Mouse (Mus musculus) embryonic facial prominence, embryonic 11.5 days (tissue): ENCODE data around the gene Elof1. TPM values are rescaled to one million over a fixed set of nuclear protein-coding genes. Genes with fewer than 3 reads are reported as not detected.

ENCODE experiments used
- ATAC-seq: fragments of 200-750 bp; cut with Nextera tagmentation; replicated peaks from 2 replicates; pipeline ENCODE4 v1.8.0; 2017; ENCODE audit warnings: low read depth; ENCODE audit not compliant: insufficient number of reproducible peaks, low FRiP score, low TSS enrichment
- DNase-seq: peaks from one replicate; pipeline ENCODE4 v3.0.0-alpha.2; 2015; ENCODE audit warnings: low spot score
- H3K27ac ChIP-seq: fragments of 300-500 bp; sonication (generic); replicated peaks from 2 replicates; pipeline ENCODE4 v1.5.1; 2014; ENCODE audit warnings: mild to moderate bottlenecking, low read depth, low read length, control low read depth
- H3K27me3 ChIP-seq: fragments of 300-500 bp; sonication (generic); 2 replicates; pipeline ENCODE4 v1.6.1; 2014; ENCODE audit warnings: mild to moderate bottlenecking, low read length, moderate library complexity, mixed read lengths; ENCODE audit not compliant: control insufficient read depth, insufficient read depth
- H3K36me3 ChIP-seq: fragments of 300-500 bp; sonication (generic); replicated peaks from 2 replicates; pipeline ENCODE4 v1.6.1; 2014; ENCODE audit warnings: low read depth, mild to moderate bottlenecking, low read length, moderate library complexity, mixed read lengths; ENCODE audit not compliant: control insufficient read depth, insufficient read depth
- H3K4me1 ChIP-seq: fragments of 300-500 bp; sonication (generic); 2 replicates; pipeline ENCODE4 v1.6.1; 2014; ENCODE audit warnings: low read length, mixed read lengths; ENCODE audit not compliant: control insufficient read depth, insufficient read depth
- H3K4me2 ChIP-seq: fragments of 300-500 bp; sonication (generic); 2 replicates; pipeline ENCODE4 v1.6.1; 2014; ENCODE audit warnings: low read depth, mild to moderate bottlenecking, control low read depth, low read length, moderate library complexity
- H3K4me3 ChIP-seq: fragments of 300-500 bp; sonication (generic); 2 replicates; pipeline ENCODE4 v1.5.1; 2014; ENCODE audit warnings: low read depth, low read length, control low read depth
- H3K9ac ChIP-seq: fragments of 300-500 bp; sonication (generic); replicated peaks from 2 replicates; pipeline ENCODE4 v1.6.1; 2014; ENCODE audit warnings: mild to moderate bottlenecking, control low read depth, low read length
- H3K9me3 ChIP-seq: fragments of 300-500 bp; sonication (generic); replicated peaks from 2 replicates; pipeline ENCODE4 v1.6.1; 2016; ENCODE audit warnings: mild to moderate bottlenecking, low read length, inconsistent platforms, mixed read lengths; ENCODE audit not compliant: control insufficient read depth
- WGBS: fragments of 180-500 bp; shearing (Covaris S2); extraction: QIAGEN DNeasy Blood & Tissue Kit; methylation state at CpG from one replicate; pipeline ENCODE4 v1.1.7; 2014; 5-methylcytosine and 5-hydroxymethylcytosine counted together
- polyA plus RNA-seq: library from polyadenylated mRNA; unstranded; fragments of >200 nt; fragmentation: Nextera tagmentation; extraction: Ambion mirVana; gene quantifications from 2 replicates; pipeline ENCODE4 v1.2.1, GENCODE M21; 2014

The Elof1 gene
- polyA plus RNA-seq, 1 experiment from 2014 or later: 210 TPM

- Histone ChIP-seq H3K4me2 (no peak overlapping the region), H3K9me3 (no peaks in the 10 kb centered on the region), H3K27ac (no peak overlapping the region), H3K9ac (no peak overlapping the region), H3K4me3 (no peak overlapping the region), H3K36me3 (no peaks in the 10 kb centered on the region), H3K27me3 (peaks cover 9% of the 10 kb centered on the region), H3K4me1 (peaks cover 3% of the 10 kb centered on the region; the same call in 1 of the 2 replicates)
- DNase-seq: no peak
- 83% methylated on average over 7 of the region's 7 CpGs for WGBS
- no peak for ATAC-seq
Measured at GRCm38 (mm10) chr9:22134246-22134890, 17.4 kb upstream of the Elof1 start.

- no peak overlapping the region for H3K9ac ChIP-seq
- H3K27me3 ChIP-seq: peaks cover 7% of the 10 kb centered on the region
- no peak overlapping the region for H3K27ac ChIP-seq
- DNase-seq (no peak), ATAC-seq (no peak)
- no peaks in the 10 kb centered on the region for H3K9me3 ChIP-seq
- 43% methylated on average over 11 of the region's 11 CpGs for WGBS
- peaks cover 3% of the 10 kb centered on the region; the same call in 1 of the 2 replicates for H3K4me1 ChIP-seq
- no peak overlapping the region; the same call in 1 of the 2 replicates for H3K4me2 ChIP-seq
- no peaks in the 10 kb centered on the region for H3K36me3 ChIP-seq
- H3K4me3 ChIP-seq: no peak overlapping the region; the same call in 1 of the 2 replicates
Measured at GRCm38 (mm10) chr9:22132220-22132619, 15.2 kb upstream of the Elof1 start.

- H3K4me1 ChIP-seq: peaks cover 3% of the 10 kb centered on the region; the same call in 1 of the 2 replicates
- no peak overlapping the region for H3K27ac ChIP-seq
- peak overlapping the region; percentile 53 for H3K4me2 ChIP-seq
- ATAC-seq: no peak
- H3K9me3 ChIP-seq: no peaks in the 10 kb centered on the region
- no peaks in the 10 kb centered on the region for H3K36me3 ChIP-seq
- H3K27me3 ChIP-seq: peaks cover 7% of the 10 kb centered on the region
- peak overlapping the region; percentile 23 for H3K4me3 ChIP-seq
- H3K9ac ChIP-seq: peak overlapping the region; percentile 44
- under 1% methylated on average over 34 of the region's 35 CpGs for WGBS
- DNase-seq: peak; percentile 43
Measured at GRCm38 (mm10) chr9:22131226-22131981, 14.4 kb upstream of the Elof1 start.

- Histone ChIP-seq H3K4me2 (no peak overlapping the region), H3K27me3 (no peaks in the 10 kb centered on the region; the same call in 1 of the 2 replicates), H3K27ac (no peak overlapping the region), H3K36me3 (no peaks in the 10 kb centered on the region), H3K4me1 (no peaks in the 10 kb centered on the region), H3K9ac (no peak overlapping the region), H3K4me3 (no peak overlapping the region), H3K9me3 (no peaks in the 10 kb centered on the region)
- no peak for DNase-seq
- ATAC-seq: no peak
- WGBS: 87% methylated on average over 15 of the region's 15 CpGs
Measured at GRCm38 (mm10) chr9:22125246-22126027, 8.5 kb upstream of the Elof1 start.

GRCm38 (mm10) chr9:22124169-22124568 lies 7.2 kb upstream of the Elof1 start:
- H3K4me1 ChIP-seq: no peaks in the 10 kb centered on the region
- H3K27ac ChIP-seq: no peak overlapping the region
- no peaks in the 10 kb centered on the region for H3K27me3 ChIP-seq
- H3K4me3 ChIP-seq: no peak overlapping the region
- 85% methylated on average over 3 of the region's 3 CpGs for WGBS
- no peak for ATAC-seq
- H3K9me3 ChIP-seq: no peaks in the 10 kb centered on the region
- no peak overlapping the region for H3K9ac ChIP-seq
- H3K4me2 ChIP-seq: no peak overlapping the region
- no peak for DNase-seq
- no peaks in the 10 kb centered on the region for H3K36me3 ChIP-seq

- no peak overlapping the region for H3K27ac ChIP-seq
- H3K4me2 ChIP-seq: no peak overlapping the region
- no peaks in the 10 kb centered on the region for H3K36me3 ChIP-seq
- H3K9me3 ChIP-seq: no peaks in the 10 kb centered on the region
- H3K9ac ChIP-seq: no peak overlapping the region
- WGBS: 83% methylated on average over 7 of the region's 7 CpGs
- H3K27me3 ChIP-seq: no peaks in the 10 kb centered on the region
- no peak for DNase-seq
- no peak for ATAC-seq
- H3K4me3 ChIP-seq: no peak overlapping the region
- H3K4me1 ChIP-seq: no peaks in the 10 kb centered on the region
Measured at GRCm38 (mm10) chr9:22123069-22123609, 6.2 kb upstream of the Elof1 start.

- H3K4me3 ChIP-seq: no peak overlapping the region
- ATAC-seq (no peak), DNase-seq (no peak)
- no peaks in the 10 kb centered on the region for H3K9me3 ChIP-seq
- 88% methylated on average over 3 of the region's 3 CpGs for WGBS
- H3K27ac ChIP-seq: no peak overlapping the region
- no peak overlapping the region for H3K4me2 ChIP-seq
- H3K27me3 ChIP-seq: no peaks in the 10 kb centered on the region
- no peaks in the 10 kb centered on the region for H3K36me3 ChIP-seq
- H3K4me1 ChIP-seq: no peaks in the 10 kb centered on the region
- no peak overlapping the region for H3K9ac ChIP-seq
Measured at GRCm38 (mm10) chr9:22122005-22122404, 5.0 kb upstream of the Elof1 start.
